9 mouse cellular contexts compared by ENCODE assay signal in the genomic region with DNA sequence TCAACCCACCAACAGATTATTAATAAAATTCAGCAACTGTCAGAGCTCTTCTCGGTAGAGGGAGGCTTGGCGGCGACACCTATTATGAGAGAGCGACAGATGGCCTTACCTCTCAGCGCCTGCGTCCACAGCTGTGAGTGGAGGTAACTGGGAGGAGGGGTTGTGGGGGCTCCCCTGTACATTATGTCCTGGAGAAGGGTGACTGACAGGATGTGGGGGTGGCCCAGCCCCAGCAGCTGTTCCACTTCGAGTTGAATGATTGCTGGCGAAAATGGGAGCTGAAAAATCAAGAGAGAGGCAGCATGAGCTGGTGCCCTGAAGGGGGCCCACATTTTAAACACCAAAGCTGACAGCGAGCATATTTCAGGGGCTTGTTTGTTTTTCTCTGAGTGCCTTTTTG.
DNase-seq lines count a peak whose midpoint lies in the region; ATAC-seq lines count a peak whose summit lies in the region.
"Had no signal": no experiment of that assay in that cellular context is flagged by ENCODE, and none has a peak within 500 bp of the region (broad histone marks: within the 10 kb centered on the region; RNA-seq: fewer than 3 reads in every experiment).

No protein-coding gene starts in this region.

- no peak for ATAC-seq in frontal cortex, adult (ENCODE audit: low TSS enrichment)
- ATAC-seq: intestine, embryonic 16.5 days had no signal

- peak; percentile 12 to 28 for DNase-seq in frontal cortex, postnatal 36 days (ENCODE audit: low spot score in 2 of 2)
- peak; percentile 8 to 38 for DNase-seq in thymus, adult 18-20 months
- DNase-seq in thymus, postnatal 10 days (ENCODE audit: low spot score in 2 of 2) = no peak
- peak; percentile 42 to 54 for DNase-seq in layer of hippocampus, postnatal 10 days (ENCODE audit: low spot score in 2 of 2)
- no peak for DNase-seq in adrenal gland, postnatal 10 days
- no peak for DNase-seq in spleen, postnatal 36 days (ENCODE audit: low spot score in 2 of 2)
- no peak for DNase-seq in kidney, postnatal 4 days

Comparison
In these comparisons a context has a peak if more than half of its experiments do, and no peak if none do; other contexts are left out.
1. DNase-seq: peak in frontal cortex, postnatal 36 days (2 of 2), thymus, adult 18-20 months (2 of 2) and layer of hippocampus, postnatal 10 days (2 of 2); none in thymus, postnatal 10 days (0 of 2), adrenal gland, postnatal 10 days (single experiment), spleen, postnatal 36 days (0 of 2) and kidney, postnatal 4 days (0 of 2).